Mouse (Mus musculus) C2C12 (cell line): Measurements from ENCODE around the gene Mettl16. TPM values are rescaled to one million over a fixed set of nuclear protein-coding genes. Genes with fewer than 3 reads are reported as not detected.

ENCODE experiments used
- H3K27me3 ChIP-seq: one replicate; pipeline ENCODE4 v1.6.1; 2011; ENCODE audit not compliant: control insufficient read depth, insufficient read depth, insufficient read length
- H3K36me3 ChIP-seq: one replicate; pipeline ENCODE4 v1.6.1; 2011; ENCODE audit not compliant: control insufficient read depth, insufficient read depth
- H3K4me3 ChIP-seq: one replicate; pipeline ENCODE4 v1.5.1; 2011; ENCODE audit warnings: mild to moderate bottlenecking, control low read depth; ENCODE audit not compliant: poor library complexity, insufficient read depth, severe bottlenecking
- H3K79me2 ChIP-seq: one replicate; pipeline ENCODE4 v1.6.1; 2011; ENCODE audit not compliant: control insufficient read depth, insufficient read depth
- H3K79me3 ChIP-seq: one replicate; pipeline ENCODE4 v1.6.1; 2011; ENCODE audit warnings: low read depth, control low read depth
- H3ac ChIP-seq: one replicate; pipeline ENCODE3; 2011; ENCODE audit warnings: low read depth; ENCODE audit not compliant: control insufficient read depth, insufficient read length
- CEBPB ChIP-seq: IDR thresholded peaks from one replicate; pipeline ENCODE4 v1.6.1; 2011; ENCODE audit warnings: low read depth, mild to moderate bottlenecking, control low read depth, moderate library complexity
- CTCF ChIP-seq: IDR thresholded peaks from one replicate; pipeline ENCODE4 v1.5.1; 2011; ENCODE audit not compliant: control insufficient read depth, insufficient read depth, insufficient read length
- FOSL1 ChIP-seq: IDR thresholded peaks from one replicate; pipeline ENCODE4 v1.8.0; 2011; ENCODE audit warnings: mild to moderate bottlenecking, low read length; ENCODE audit not compliant: poor library complexity, insufficient read depth, severe bottlenecking
- MAX ChIP-seq: IDR thresholded peaks from one replicate; pipeline ENCODE4 v1.6.1; 2011; ENCODE audit warnings: mild to moderate bottlenecking, control low read depth
- MYOD1 ChIP-seq: IDR thresholded peaks from one replicate; pipeline ENCODE4 v1.6.1; 2011; ENCODE audit warnings: low read depth; ENCODE audit not compliant: control insufficient read depth, insufficient read length
- MYOG ChIP-seq: IDR thresholded peaks from one replicate; pipeline ENCODE4 v1.6.1; 2011; ENCODE audit not compliant: control insufficient read depth, insufficient read length; ENCODE audit errors: extremely low read depth
- USF1 ChIP-seq: IDR thresholded peaks from one replicate; pipeline ENCODE4 v1.6.1; 2011; ENCODE audit warnings: low read depth, mild to moderate bottlenecking, control low read depth, moderate library complexity
- polyA plus RNA-seq: library from polyadenylated mRNA; unstranded; fragments of >200 nt; fragmentation: generic; extraction: Trizol; gene quantifications from one replicate; pipeline ENCODE4 v1.2.1, GENCODE M21; 2012; ENCODE audit warnings: missing spikeins

The Mettl16 gene
- polyA plus RNA-seq, 1 experiment, result 17.3 TPM

- no peak overlapping the region for H3K4me3 ChIP-seq
Measured at GRCm38 (mm10) chr11:74725181-74725580, 45.4 kb upstream of the Mettl16 start.

DNA sequence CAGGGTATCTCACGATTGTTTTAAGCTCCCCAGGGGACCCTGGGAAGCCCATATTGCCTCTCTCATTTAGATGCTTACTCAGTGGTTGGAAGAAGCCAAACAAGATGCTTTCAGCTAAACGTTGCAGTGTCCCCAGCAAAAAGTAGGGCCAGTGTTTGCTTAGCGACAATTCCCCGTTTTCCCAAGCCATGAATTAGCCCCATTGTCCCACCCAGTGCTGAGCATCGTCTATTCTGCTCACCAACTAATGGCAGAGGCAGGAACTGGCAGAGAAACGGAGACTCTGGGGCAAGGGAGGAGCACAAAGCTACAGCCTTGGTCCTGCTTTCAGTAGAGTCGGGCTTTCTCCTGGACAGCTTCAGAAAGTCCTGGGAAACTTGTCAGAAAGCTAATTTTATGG lies 35.7 kb upstream of the Mettl16 start:
- Histone ChIP-seq H3K36me3 (no peaks in the 10 kb centered on the region), H3K4me3 (no peak overlapping the region), H3ac (no peak overlapping the region), H3K27me3 (no peaks in the 10 kb centered on the region), H3K79me3 (no peaks in the 10 kb centered on the region), H3K79me2 (no peaks in the 10 kb centered on the region)
- TF ChIP-seq FOSL1 (no peak), CTCF (no peak), MYOG (no peak), MYOD1 (no peak), USF1 (no peak), MAX (no peak), CEBPB (no peak)

More at GRCm38 (mm10) chr11:74725181-74725580, 45.4 kb upstream of the Mettl16 start:
- Histone ChIP-seq H3K79me3 (peaks cover 35% of the 10 kb centered on the region), H3ac (no peak overlapping the region), H3K79me2 (peaks cover 39% of the 10 kb centered on the region), H3K36me3 (peaks cover 5% of the 10 kb centered on the region), H3K27me3 (no peaks in the 10 kb centered on the region)
- no peak for TF ChIP-seq CTCF
- TF ChIP-seq USF1, result no peak
- no peak for TF ChIP-seq MYOD1
- no peak for TF ChIP-seq FOSL1

- TF ChIP-seq MAX (no peak), CEBPB (no peak), USF1 (no peak), CTCF (no peak), FOSL1 (no peak), MYOG (no peak)
- no peaks in the 10 kb centered on the region for H3K27me3 ChIP-seq
- no peaks in the 10 kb centered on the region for H3K36me3 ChIP-seq
- H3K79me2 ChIP-seq, result no peaks in the 10 kb centered on the region
- H3K4me3 ChIP-seq, result no peak overlapping the region
- no peaks in the 10 kb centered on the region for H3K79me3 ChIP-seq
- no peak overlapping the region for H3ac ChIP-seq
Measured at GRCm38 (mm10) chr11:74737861-74738260, 32.8 kb upstream of the Mettl16 start.

DNA sequence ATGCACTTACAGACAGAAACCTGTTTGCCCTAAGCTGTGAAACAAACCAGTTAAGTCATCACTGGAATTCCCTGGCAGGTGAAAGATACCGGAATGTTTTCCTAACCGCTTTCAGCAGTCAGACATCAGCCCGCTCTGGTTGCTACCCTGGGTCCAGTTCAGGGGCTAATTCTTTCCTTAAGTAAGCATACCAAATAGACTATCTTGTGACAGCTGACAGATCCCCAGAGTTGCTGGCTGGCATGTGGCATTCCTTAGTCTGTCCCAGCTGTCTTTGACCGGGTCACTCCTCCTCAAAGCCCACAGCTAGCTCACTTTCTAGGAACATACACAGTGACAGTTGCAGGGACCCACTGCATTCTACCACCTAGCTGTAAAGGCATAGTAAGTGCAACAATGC lies 22.6 kb upstream of the Mettl16 start:
- Histone ChIP-seq H3K27me3 (no peaks in the 10 kb centered on the region), H3K79me3 (no peaks in the 10 kb centered on the region), H3K36me3 (no peaks in the 10 kb centered on the region), H3ac (no peak overlapping the region), H3K4me3 (no peak overlapping the region), H3K79me2 (no peaks in the 10 kb centered on the region)
- no peak for TF ChIP-seq MAX
- no peak for TF ChIP-seq MYOG
- TF ChIP-seq CTCF, result no peak
- no peak for TF ChIP-seq CEBPB
- no peak for TF ChIP-seq MYOD1
- no peak for TF ChIP-seq FOSL1
- TF ChIP-seq USF1, result no peak

DNA sequence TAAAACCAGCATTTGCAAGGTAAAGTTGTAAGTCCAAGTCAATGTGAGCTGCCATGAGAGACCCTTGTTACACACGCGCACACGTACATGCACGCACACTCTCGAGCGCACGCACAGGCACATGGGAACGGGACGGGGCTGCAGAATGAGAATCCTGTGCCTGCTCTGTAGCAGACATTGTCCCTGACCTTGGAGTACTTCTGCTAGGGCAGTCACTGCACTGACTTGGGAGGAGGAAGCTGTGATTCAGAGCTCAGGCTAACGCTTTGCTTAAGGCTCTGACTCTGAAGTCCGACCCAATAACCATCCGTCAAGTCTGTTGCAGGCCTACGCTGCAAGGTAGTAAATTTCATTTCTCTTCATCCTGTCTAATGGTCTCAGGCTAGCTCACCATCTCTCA lies 21.4 kb upstream of the Mettl16 start:
- Histone ChIP-seq H3K27me3 (no peaks in the 10 kb centered on the region), H3K36me3 (no peaks in the 10 kb centered on the region), H3K4me3 (no peak overlapping the region), H3ac (no peak overlapping the region), H3K79me2 (no peaks in the 10 kb centered on the region), H3K79me3 (no peaks in the 10 kb centered on the region)
- no peak for TF ChIP-seq CTCF
- TF ChIP-seq USF1, result no peak
- TF ChIP-seq FOSL1, result no peak
- TF ChIP-seq MAX, result no peak
- TF ChIP-seq MYOD1, result no peak
- no peak for TF ChIP-seq CEBPB
- TF ChIP-seq MYOG, result no peak

DNA sequence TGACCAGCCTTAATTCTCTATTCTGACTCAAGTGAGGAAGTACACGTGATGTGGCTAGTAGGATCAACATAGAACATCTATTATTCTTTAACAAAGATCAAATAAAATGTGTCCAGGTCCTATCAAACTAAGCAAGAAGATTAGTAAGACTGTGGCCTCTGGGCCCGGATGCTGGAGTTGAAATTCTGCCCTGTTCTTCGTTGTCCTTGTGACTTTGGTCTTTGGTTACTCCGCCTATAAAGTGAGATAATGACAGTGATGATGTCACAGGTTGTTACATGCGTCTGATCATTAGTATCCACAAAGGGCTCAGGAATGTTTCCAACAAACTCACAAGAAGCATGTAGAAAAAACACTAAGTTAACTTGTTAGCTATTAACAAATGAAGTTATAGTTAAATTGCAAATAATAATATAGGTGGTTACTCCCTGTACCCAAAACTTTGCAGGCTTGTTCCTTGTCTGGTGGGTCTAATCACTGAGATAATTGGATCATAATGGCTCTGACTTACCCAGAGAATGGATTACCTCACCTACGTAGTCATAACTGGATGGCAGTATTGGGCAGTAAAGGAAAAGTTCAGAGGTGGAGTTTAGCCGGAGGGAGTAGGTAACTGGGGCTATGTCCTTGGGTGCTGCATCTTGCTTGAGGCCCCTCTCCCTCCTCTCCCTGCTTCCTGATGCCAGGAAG lies 19.8 kb upstream of the Mettl16 start:
- TF ChIP-seq FOSL1 (no peak), CTCF (no peak), MYOG (no peak), USF1 (no peak), MYOD1 (no peak), CEBPB (no peak), MAX (no peak)
- Histone ChIP-seq H3K36me3 (no peaks in the 10 kb centered on the region), H3K79me2 (no peaks in the 10 kb centered on the region), H3K79me3 (no peaks in the 10 kb centered on the region), H3ac (no peak overlapping the region), H3K4me3 (no peak overlapping the region), H3K27me3 (no peaks in the 10 kb centered on the region)
